Mouse (Mus musculus): ENCODE results near the gene Ptprn2. TPM values are rescaled to one million over a fixed set of nuclear protein-coding genes. Genes with fewer than 3 reads are reported as not detected.

Ptprn2 gene
- polyA plus RNA-seq, 1 experiment, result not detected

GRCm38 (mm10) chr12:116978201-116978600 lies 492.7 kb downstream of the Ptprn2 start:
- TF ChIP-seq GATA1 (IDR thresholded peaks at IDR 0.05; ENCODE audit: low read length), result no peak

GRCm38 (mm10) chr12:116981315-116981714 lies 495.8 kb downstream of the Ptprn2 start:
- TF ChIP-seq GATA1 (IDR thresholded peaks at IDR 0.05; ENCODE audit: low read length), result no peak

GRCm38 (mm10) chr12:116989144-116989543 lies 503.6 kb downstream of the Ptprn2 start:
- TF ChIP-seq GATA1 (IDR thresholded peaks at IDR 0.05; ENCODE audit: low read length), result no peak

- no peak for TF ChIP-seq GATA1 (IDR thresholded peaks at IDR 0.05; ENCODE audit: low read length)
These were observed 516.1 kb downstream of the Ptprn2 start for GRCm38 (mm10) chr12:117001546-117002148.

GRCm38 (mm10) chr12:117016753-117017595 lies 531.5 kb downstream of the Ptprn2 start:
- TF ChIP-seq GATA1 (IDR thresholded peaks at IDR 0.05; ENCODE audit: low read length), result no peak

GRCm38 (mm10) chr12:117017912-117018311 lies 532.4 kb downstream of the Ptprn2 start:
- no peak for TF ChIP-seq GATA1 (IDR thresholded peaks at IDR 0.05; ENCODE audit: low read length)

GRCm38 (mm10) chr12:117023235-117023634 lies 537.7 kb downstream of the Ptprn2 start:
- TF ChIP-seq GATA1 (IDR thresholded peaks at IDR 0.05; ENCODE audit: low read length), result no peak

- no peak for TF ChIP-seq GATA1 (IDR thresholded peaks at IDR 0.05; ENCODE audit: low read length)
These were observed 539.4 kb downstream of the Ptprn2 start for GRCm38 (mm10) chr12:117024916-117025315.

- no peak for TF ChIP-seq GATA1 (IDR thresholded peaks at IDR 0.05; ENCODE audit: low read length)
These were observed 540.2 kb downstream of the Ptprn2 start for GRCm38 (mm10) chr12:117025676-117026075.

GRCm38 (mm10) chr12:117027351-117027750 lies 541.8 kb downstream of the Ptprn2 start:
- no peak for TF ChIP-seq GATA1 (IDR thresholded peaks at IDR 0.05; ENCODE audit: low read length)

GRCm38 (mm10) chr12:117028333-117028961 lies 542.9 kb downstream of the Ptprn2 start:
- no peak for TF ChIP-seq GATA1 (IDR thresholded peaks at IDR 0.05; ENCODE audit: low read length)

- TF ChIP-seq GATA1 (IDR thresholded peaks at IDR 0.05; ENCODE audit: low read length), result no peak
These were observed 547.7 kb downstream of the Ptprn2 start for GRCm38 (mm10) chr12:117033172-117033571.

GRCm38 (mm10) chr12:117034506-117034905 lies 549.0 kb downstream of the Ptprn2 start:
- no peak for TF ChIP-seq GATA1 (IDR thresholded peaks at IDR 0.05; ENCODE audit: low read length)

GRCm38 (mm10) chr12:117035243-117035642 lies 549.7 kb downstream of the Ptprn2 start:
- no peak for TF ChIP-seq GATA1 (IDR thresholded peaks at IDR 0.05; ENCODE audit: low read length)

- no peak for TF ChIP-seq GATA1 (IDR thresholded peaks at IDR 0.05; ENCODE audit: low read length)
These were observed 553.9 kb downstream of the Ptprn2 start for GRCm38 (mm10) chr12:117039411-117039810.

GRCm38 (mm10) chr12:117041409-117041808 lies 555.9 kb downstream of the Ptprn2 start:
- no peak for TF ChIP-seq GATA1 (IDR thresholded peaks at IDR 0.05; ENCODE audit: low read length)
